Mouse (Mus musculus) left cerebral cortex, adult 9 months (tissue): Measurements from ENCODE around the gene Cask.

Experiments used
- DNase-seq, 2 experiments: peaks; one replicate each; pipeline ENCODE4 v3.0.0; 2022; ENCODE audit warnings: low spot score in 2 of 2

The Cask gene

DNA sequence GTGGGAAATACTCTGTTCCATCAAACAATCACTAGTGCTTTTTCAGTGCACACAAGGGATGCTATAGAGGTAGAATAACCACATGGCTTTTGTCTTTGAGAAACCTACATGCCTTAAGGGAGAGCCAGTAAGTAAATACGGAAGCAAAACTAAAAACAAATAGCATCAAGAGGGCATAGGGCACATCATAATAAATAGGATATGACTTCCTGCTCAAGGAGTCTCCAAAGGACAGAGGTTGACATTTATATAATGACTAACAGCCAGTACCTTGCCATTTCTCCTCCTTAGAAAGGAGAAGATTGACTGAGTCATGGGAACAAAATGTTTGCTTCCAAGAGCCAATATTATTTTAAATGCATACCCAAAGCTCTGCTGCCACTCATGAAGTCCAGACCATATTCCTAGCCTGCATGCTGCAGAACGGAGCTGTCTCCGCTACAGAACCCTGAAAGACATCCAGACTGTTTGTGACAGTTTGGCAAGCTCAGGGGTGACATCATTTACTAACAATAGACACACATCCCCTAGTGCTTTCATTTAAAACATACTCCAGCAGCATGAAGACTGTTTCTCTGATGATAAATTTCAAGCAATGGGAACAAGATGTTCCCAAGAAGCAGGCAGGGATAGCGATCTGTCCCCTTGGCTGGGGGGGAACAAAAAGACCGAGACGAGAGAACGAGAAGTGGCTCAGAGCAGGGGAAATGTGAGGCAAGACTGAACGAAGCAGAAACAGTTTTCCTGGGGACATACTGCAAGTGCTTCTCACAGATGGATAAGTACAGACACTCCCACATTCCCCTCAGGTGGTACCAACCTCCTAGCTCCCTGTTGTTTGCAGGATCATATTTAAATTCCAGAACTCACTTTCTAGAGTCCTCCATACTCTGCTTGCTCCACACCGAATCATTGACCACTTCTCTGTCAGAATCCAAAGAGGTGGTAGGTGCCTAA lies 381.7 kb downstream of the Cask start:
- DNase-seq: peak; percentile 32 to 66

DNA sequence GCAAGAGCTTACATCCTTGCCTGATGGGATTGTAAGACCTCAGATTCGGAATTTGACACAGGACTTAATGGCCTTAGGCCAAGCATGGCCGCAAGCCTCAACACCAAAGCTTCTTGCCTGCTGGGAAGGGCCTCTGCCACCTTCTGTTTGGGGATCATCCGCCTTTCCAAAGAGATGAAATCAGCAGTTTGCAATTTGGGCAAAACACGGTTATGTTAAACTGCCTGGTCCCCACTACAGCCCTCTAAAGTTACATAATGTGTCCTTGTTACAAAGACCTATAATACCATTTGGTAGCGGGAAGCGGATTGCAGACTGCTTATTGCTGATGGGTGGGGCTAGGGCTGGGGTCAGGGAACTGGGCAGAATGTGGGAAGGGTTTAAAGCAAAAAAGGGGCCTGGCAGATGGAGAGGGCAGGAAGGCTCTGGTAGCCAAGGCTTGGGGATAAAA lies 384.0 kb downstream of the Cask start:
- DNase-seq: no peak
